Mouse (Mus musculus) T-cell, adult 2 months (primary cell): ENCODE data around the gene Hoxd8.

Experiments
- DNase-seq: peaks from one replicate; pipeline ENCODE4 v3.0.0; 2022; ENCODE audit warnings: low spot score

Gene Hoxd8

GRCm38 (mm10) chr2:74704393-74704998 lies at the start of gene Hoxd8:
Hoxd8 (plus strand) TSS chr2:74704615.
- no peak for DNase-seq

- no peak for DNase-seq
Measured at GRCm38 (mm10) chr2:74654743-74655419, 49.5 kb upstream of the Hoxd8 start.

- peak; percentile 18 for DNase-seq
Measured at GRCm38 (mm10) chr2:74655420-74655781, 49.0 kb upstream of the Hoxd8 start.

- peak; percentile 43 for DNase-seq
Measured at GRCm38 (mm10) chr2:74655821-74656631, 48.4 kb upstream of the Hoxd8 start.

- DNase-seq = no peak
Measured at GRCm38 (mm10) chr2:74656632-74657021, 47.8 kb upstream of the Hoxd8 start.

GRCm38 (mm10) chr2:74657251-74658023 lies 47.0 kb upstream of the Hoxd8 start:
- DNase-seq = peak; percentile 33

- DNase-seq = no peak
Measured at GRCm38 (mm10) chr2:74658024-74658666, 46.3 kb upstream of the Hoxd8 start.

GRCm38 (mm10) chr2:74658667-74659371 lies 45.6 kb upstream of the Hoxd8 start:
- no peak for DNase-seq

GRCm38 (mm10) chr2:74659507-74660005 lies 44.9 kb upstream of the Hoxd8 start, which contains the start of gene Evx2:
Evx2 (minus strand) TSS chr2:74659557.
- DNase-seq = no peak

GRCm38 (mm10) chr2:74660421-74661375 lies 43.7 kb upstream of the Hoxd8 start:
- DNase-seq = no peak

GRCm38 (mm10) chr2:74661685-74662084 lies 42.7 kb upstream of the Hoxd8 start:
- DNase-seq = no peak

- DNase-seq = no peak
Measured at GRCm38 (mm10) chr2:74663291-74663925, 41.0 kb upstream of the Hoxd8 start.

GRCm38 (mm10) chr2:74666411-74666810 lies 38.0 kb upstream of the Hoxd8 start:
- DNase-seq = no peak

GRCm38 (mm10) chr2:74667191-74667841 lies 37.1 kb upstream of the Hoxd8 start:
- DNase-seq = no peak

GRCm38 (mm10) chr2:74667842-74668357 lies 36.5 kb upstream of the Hoxd8 start, which contains the start of gene Hoxd13:
Hoxd13 (plus strand) TSS chr2:74668310.
- no peak for DNase-seq

- no peak for DNase-seq
Measured at GRCm38 (mm10) chr2:74668370-74669229, 35.8 kb upstream of the Hoxd8 start.

- no peak for DNase-seq
Measured at GRCm38 (mm10) chr2:74669230-74669578, 35.2 kb upstream of the Hoxd8 start.
